Mouse (Mus musculus): Measurements from ENCODE around the gene Mreg.

The Mreg gene

DNA sequence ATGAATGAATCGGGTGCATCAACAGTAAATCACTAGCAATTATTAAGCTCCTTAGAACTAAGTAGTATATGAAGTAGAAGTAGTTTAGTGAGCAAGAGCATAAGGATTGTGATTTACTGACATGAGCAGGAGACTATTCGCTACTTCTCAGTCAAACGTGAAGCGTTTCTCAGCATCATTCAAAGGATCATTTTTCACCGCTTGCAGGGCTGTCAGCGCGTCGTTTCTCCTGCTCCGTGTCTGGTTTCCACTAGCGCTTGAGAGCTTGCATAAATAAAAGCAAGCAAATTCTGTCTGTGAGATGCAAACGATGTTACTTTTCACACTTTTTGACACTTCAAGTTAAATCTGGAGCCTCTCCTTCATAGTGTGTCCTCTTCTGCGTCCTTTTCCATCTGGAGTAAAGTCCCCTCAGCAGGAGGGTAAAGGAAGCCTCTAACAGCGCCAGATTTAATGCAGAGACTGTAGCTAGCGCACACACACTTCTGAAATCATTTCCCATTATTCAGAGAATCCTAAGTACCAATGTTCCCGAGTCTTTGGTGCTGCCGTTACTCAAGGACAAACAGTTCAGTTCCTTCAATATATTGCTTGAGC lies 23.9 kb downstream of the Mreg start:
- no peak for DNase-seq

DNA sequence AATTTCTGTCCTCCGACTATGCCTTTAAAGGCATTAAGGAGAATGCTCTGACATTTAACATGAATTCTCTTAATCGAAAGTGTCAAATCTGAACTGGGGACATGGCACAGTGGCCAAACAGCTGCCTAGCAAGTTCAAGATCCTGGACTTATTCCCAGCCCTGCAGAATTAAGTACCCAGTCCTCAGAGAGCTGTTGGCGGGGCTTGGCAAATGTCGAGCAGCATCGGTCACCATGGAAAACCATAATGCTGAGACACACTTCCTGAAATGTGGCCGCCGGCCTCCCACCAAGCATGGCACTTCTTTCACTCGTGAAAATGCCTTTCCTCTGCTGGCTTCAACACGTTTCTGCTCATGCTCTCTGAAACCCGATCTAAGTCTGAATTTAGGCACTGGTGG lies 24.6 kb downstream of the Mreg start:
- DNase-seq = no peak

DNA sequence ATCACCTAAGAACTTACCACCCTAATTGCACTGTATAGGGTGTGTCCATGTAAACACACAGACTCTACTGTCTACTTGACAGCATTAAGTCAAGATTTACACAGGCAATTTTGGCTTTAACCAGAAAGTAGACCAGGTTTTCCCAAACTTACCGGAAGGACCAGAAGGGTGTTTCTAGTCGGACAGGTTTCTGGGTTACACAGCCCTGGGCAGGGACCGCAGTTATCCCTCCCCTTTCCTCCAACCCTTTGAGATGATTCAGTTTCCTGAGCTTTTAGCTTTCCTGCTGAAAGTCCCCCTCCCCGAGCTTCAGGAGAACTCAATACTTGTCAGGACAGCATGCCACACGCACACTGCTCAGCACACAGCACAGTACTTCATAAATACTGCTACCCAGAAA lies 26.0 kb downstream of the Mreg start:
- DNase-seq = no peak

DNA sequence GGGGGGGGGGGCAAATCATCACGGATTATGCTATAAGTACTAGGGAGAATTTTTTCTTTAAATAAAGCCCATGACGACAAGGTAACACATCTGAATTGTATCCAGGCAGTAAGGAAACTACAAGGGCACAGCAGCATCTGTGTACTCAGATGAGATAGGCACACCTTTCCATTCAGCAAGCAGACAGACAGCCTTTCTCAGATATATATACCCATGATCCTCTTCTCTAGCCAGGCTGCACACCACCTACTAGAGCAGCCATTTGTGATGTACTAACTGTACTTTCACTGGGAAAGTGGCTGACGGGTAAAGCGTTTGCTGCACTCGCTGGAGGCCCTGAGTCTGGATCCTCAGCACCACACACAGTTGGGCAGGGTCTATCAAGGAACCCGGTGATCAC lies 28.6 kb downstream of the Mreg start:
- DNase-seq = no peak

DNA sequence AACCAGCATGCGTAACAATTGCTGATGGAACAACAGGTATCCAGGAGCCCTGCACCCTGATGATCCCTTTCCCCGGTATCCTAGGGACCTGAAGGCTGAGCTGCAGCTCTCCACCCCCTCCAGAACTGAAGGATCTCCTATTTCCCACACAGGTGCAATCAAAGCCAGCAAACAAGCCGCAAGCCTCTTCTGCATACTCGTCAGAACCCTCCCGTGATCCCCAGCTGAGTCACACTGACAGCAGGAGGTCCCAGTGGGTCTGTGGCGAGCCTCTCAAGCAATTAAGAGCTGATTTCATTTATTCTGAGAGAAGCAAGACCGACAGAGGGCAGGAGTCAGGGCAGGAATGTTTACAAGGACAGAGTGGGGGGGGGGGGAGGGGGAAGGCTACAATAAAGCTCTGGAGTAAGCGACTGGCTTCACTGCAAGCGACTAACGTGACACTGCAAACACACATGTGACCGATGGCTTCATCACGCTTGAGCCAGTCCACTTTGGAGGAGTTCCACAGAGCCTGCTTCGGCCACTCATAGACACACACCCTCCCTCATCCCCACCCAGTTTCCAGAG lies 29.1 kb downstream of the Mreg start:
- DNase-seq = no peak

DNA sequence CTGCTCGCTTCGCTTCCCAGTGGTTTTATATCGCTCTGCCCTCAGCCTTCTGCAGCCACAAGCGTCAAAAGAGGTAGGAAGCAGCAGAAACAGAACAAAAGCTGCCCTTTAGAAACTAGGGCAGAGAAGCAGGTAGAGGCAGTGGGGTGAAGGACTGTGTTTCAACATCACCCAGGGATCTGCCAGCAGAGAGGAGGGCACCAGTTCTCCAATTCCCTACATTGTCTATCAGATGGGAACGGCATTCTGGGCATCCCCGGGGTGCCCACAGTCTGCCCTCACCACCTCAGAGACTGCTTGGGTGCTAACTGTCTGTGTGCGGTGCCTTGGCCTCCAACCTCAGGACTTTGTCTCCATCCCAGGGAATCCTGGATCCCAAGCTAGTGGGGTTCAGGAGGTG lies 32.2 kb downstream of the Mreg start:
- no peak for DNase-seq

DNA sequence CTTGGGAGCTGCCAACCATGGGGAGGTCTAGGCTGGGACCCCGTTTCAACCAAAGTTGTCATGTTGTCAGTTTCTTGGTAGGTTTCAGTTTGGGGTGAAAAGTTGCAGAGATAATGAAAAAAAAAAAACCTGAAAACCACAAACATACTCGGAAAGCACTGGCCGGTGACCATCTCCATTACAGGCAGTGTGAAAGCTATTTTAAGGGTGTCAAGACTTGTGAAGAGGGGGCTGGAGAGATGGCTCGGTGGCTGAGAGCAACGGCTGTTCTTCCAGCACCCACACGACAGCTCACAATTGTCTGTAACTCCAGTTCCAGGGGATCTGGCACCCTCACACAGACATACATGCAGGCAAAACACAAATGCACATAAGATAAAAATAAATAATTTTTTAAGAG lies 35.9 kb downstream of the Mreg start:
- no peak for DNase-seq

DNA sequence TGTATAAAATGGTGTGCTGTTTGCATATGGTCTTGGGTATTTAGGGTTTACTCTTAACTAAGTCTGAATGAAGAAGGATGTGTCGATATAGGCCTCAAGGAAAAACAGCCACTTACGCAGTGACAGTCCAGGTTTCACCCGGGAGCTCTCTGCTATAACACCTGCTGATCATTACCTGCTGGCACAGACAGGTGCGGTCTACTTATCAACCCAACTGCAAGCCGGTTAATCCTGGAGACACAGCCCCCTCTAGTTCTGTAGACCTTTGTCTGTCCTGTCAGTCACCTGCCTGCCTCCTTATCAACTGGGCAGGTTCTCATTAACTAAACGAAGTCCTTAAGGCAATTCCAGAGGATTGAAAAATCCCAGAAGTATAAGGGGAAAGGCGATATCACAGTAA lies 37.9 kb downstream of the Mreg start:
- DNase-seq = no peak

DNA sequence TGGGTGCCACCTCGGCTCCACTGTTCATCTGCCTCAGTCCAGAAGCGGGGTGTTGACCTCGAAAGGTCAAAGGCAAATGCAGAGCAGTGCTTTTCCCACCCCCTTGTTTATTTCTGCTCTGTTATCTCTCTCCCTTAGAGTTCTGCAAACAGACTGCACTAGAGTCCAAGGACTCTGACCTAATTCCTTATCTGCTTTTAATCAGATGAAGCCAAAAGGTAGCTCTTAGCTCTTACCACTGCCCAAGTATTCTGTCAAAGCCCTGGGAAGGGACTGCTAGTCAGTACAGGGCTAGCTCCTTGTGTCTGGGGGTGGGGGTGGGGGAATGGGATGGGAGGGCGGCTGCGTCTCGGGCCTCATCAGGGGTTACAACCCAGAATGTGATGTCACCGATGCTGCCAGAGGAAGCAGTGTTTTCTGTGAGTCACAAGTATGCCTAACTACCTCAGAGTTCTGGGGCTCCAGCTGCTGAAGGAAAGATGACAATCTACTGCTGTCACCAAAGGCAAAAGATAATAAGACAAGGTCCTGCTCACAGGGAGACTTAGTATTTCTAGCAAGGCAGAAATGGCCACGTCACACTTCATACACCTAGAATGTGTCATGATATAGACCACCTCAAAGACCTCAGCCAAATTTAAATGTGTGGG lies 38.6 kb downstream of the Mreg start:
- no peak for DNase-seq

DNA sequence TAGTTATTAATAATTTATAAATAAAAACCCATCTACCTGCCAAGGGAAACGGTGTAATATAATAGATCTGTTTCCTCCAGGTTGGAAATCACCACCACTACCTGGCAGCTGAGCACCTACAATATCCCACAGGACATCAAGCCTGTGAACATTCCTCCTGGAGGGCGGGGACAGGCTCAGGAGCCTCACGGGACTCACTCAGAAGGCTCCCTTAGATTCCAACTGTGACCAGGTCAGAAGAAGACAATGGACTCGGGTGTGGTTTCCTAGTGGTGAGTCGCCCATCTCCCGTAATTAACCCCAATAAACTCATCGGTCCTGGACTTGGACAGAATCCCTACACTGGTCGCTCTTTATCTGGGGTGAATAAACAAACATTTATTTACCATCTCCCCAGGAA lies 39.3 kb downstream of the Mreg start:
- DNase-seq = no peak

DNA sequence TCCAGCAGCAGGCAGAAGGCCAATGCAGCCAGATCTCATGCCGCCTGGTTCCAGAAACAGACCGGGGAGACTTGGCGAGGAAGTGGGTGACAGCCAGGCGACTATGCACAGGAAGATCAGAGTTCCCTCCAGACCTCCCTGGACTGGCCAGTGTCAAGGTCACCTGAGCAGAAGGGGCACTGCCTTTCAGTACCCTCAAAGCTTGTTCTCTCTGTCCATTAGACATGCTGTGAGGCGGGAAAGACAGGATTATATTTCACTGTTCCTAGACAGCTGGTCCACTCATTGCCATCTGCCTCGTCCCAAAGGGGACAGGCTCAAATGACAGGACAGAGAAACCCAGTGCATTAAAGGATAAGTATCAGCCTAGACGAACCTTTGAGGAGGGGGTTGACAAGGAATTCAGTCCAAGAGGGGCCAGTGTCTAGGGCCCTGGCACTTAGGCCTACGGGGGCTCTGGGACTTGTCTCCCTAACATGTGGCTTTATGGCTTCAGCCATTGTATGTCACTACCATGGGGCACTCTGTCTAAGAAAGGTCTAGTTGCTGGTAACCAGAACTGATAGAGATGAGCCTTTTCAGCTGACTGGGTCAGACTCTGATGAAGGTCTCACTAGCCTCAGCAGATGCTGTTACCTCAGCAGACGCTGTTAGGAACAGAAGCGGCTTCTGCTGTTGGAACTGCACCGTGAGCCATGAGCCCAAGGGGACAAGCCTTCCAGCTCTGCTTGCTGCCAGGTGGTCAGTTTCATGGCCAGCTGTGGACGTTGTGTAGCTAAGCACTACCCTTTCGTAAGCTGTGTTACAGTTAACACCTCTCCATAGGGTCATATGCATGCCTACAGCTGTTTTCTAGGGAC lies 40.9 kb downstream of the Mreg start:
- DNase-seq = no peak

DNA sequence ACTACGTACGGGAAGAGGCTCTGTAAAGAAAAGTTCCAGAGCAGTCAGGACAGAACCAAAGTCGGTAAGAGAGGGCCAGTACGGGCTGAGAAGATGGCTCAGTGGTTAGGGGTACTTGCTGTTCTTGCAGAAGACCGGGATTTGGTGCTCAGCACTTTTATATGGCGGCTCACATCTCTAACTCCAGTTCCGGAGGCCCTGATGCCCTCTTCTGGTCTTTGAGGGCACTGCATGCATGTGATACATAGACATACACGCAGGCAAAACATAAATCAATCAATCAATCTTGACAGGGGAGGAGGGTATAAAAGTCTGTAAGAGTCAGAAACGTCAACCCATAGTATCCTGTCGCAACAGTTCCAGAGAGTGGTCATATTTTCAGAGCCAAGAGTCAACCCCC lies 45.1 kb downstream of the Mreg start:
- no peak for DNase-seq

DNA sequence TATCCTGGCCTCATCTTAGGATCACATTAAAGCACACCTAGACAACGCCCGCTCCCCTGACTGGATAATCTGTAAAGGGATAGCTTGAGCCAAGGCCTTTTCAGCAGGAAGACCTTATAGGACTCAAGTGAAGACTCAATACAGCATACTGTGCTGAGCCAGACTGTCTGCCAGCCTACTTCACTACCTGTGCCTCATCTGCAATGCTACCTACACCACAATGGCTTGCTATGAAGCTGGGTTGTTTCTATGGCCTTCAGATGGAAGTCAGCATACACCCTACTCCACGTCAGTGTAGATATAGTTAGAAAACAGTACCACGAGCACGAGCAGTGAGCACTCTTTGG lies 45.7 kb downstream of the Mreg start:
- DNase-seq = no peak

DNA sequence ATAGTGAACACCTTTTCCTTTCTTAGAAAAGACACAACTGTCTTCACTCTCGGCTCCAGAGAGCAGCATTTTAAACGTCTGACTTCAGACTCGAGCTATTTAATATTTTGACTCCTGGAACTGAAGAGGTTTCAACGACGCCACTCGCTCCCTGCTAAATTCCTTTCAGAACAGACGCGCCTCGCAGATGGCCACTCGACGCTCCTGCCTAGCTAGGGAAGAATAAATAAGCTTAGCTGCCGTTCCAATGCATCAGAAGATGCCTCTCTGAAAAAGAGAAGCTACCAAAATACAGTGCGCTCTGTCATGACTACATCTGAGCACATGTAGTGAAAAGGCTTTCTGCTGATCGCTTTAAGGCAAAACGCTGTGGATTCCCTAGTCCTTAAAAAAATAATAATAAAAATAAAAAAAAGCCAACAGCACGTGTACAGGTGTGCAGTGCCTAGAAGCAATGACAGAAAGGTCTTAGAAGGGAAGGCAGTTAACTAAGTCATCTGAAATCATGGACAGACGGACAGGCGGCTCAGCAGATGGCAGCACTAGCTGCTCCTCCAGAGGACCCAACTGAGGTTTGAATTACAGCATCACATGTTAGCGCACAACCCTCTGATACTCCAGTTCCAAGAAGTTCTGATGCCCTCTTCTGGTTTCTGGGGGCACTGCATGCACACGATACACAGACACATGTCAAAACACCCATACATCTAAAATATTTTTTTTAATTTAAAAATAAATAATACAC lies 46.2 kb downstream of the Mreg start:
- DNase-seq = peak; percentile 59

DNA sequence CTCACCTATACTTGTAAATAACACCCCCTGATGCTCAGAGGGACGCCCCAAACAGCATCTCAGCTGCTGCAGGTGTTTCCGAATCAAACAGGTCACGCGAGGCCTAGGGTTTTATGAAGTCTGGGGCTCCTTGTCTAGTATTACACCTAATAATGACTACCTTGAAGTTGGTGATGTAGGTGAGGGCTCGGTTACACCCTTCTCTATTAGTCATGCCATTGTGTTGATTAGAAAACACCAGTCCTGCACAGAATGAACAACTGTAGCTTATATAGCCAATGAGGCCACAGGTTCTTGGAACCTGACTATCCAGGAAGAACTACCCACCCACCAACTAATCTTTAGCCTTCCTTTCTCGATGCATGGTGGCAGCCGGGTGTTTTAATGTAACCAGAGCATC lies 51.8 kb downstream of the Mreg start:
- DNase-seq = no peak

DNA sequence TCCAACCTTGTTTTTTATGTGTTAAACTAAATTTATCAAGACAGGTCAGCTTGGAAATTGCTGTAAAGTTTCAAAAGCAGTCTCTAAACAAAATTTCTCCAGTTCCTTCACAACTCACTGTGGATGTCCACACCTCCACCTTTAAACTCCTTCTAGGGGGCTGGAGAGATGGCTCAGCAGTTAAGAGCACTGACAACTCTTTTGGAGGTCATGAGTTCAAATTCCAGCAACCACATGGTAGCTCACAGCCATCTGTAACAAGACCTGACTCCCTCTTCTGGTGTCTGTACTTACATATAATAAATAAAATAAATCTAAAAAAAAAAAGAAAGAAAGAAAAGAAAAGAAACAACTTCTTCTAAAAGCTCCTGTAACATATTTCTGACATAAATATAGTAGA lies 67.1 kb downstream of the Mreg start:
- no peak for DNase-seq

DNA sequence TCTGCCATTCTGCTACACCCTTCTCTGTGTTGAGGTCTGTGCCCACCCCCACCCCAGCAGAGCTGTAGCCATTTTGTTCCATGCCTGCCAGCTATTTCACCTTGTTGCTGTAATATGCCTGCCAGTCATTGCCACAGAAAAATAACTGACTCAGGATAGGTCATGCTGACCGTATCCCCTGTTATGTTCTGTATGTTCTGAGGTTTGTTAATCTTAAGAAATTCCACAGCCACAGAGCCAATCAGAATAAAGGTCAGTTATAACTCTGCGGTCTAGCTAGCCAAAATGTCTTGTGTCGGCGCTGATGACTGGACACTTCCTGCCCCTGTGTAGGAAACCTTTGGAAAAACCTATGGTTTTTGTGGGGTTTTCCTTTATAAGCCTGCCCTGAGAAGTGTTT lies 67.7 kb downstream of the Mreg start:
- no peak for DNase-seq

DNA sequence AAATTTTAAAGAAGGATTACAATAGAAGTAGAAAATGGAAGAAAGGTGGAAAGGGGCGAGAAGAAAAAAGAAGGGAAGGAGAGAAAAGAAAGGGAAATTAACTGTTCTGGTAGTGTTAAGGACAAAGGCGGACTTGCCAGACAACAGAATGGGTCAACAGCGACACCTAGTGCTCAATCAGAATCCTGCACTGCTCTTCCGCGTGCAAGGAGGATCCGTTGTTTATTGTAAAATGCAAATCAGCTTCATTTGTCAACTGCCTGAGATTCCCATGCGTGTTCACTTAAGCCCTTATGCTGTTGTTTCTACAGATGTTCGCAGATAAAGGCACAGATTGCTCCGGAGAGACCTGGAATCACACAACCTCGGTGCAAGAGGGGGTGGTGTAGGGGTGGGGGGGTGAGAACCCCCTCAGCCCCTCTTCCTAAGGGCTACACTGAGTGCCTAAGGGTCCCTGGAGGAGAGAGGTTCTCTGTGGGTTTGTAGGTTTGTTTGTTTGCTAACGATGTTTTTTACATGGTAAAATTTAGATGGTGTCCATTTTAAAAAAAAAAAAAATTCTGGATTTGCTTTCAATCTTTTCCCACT lies 70.1 kb downstream of the Mreg start:
- peak; percentile 66 for DNase-seq

DNA sequence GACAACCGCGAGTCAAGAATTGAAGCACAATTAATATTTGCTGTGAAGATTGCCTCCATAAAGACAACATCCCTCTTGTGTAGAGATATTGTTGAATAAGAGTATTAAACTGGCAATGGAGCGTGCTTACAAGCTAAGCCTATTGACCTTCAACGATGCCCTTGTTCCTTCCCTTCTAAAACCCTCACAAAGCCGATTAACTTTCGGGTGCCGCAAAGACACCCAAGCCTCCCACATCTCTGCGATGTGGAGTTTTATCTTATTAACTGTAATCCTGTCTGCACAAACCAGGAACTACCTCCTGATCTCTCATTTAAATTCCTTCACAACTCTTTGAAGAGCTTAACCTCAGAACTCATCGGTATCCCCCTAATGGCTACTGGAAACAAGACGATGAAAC lies 76.0 kb downstream of the Mreg start:
- DNase-seq = no peak

DNA sequence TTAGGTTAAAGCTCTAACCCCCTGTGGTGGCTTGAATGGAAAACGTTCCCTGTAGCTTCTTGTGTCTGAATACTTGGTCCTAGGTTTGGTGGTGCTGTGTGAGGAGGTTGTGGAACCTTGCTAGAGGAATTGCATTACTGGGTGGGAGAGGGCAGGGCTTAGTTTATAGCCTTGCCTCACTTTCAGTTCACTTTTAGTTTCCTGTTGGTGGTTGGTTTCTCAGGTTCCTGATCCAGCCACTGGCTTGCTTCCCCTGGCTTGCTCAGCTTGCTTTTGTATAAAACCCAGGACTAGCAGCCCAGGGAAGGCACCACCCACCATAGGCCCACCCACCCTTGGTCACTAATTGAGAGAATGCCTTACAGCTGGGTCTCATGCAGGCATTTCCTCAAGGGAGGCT lies 77.6 kb downstream of the Mreg start:
- no peak for DNase-seq

DNA sequence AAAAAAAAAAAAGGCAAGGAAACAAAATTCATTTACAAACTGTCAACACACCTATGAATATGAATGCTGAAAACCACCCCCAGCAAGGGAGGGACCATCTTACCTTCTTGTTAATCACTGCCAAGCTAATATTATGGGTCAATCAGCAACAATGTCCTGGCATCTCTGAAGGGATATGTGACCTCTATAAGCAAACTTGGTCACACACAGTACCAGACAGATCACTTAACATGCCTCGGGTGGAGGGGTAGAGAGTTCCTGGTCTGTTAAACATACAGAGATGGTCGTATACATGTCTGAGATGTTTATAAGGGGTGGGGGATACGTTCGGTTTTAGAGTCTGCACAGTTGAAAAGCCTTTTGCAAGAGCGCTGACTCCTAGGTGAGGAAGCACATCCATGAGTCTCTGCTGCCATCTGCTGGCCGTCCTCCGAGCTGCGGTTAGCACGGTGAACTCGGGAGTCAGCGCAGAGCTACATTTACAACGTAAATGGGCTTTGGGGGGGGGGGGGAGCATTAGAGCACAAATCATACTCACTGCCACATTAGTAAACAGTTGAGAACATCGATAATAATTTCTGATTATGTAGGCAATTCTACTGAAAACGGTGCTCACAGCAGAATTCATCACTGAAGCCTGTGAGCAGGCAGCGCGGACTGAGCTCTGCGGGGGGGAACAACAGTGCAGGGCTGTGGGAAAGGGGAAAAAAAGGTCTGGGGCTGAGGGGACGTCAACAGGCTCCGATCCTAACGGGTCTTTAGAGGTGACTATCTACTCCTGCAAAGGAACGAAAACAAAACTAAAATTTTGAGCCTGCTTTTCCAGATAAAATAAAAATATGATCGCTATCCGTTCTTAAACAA lies 88.4 kb downstream of the Mreg start:
- DNase-seq = peak; percentile 99

DNA sequence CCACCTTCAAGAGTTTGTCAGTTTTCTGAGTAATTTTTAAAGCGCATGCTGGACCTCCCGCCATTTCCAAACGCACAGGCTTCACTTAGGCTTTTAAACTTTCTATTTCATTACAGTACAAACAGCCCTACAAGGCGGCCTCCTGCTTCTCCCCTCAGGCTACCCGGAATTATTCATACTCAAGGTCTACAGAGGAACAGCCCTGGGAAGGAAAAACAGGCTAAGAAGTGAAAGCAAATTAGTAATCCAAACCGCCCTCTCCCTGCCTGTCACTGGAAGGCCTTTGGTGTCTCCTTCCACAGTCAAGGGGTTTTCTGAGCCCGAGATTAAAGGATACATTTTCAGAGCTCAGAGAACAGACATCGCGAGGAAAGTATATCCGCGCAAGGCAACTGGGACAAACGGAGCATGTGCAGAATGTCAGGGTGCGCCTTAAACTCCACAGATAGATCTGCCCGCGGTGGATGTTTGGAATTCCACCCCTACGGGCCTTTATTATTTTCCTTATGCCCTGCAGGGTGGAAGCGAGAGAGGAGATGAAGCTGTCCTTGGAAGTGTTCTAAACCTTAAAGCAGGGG lies 90.4 kb downstream of the Mreg start:
- DNase-seq = no peak

Data from right cerebral cortex, postnatal 4 days (tissue).